Mouse (Mus musculus) monocyte, adult 2 months (primary cell): ENCODE results near the gene Slc34a3.

Source experiments
- DNase-seq, 2 experiments: peaks; one replicate each; pipeline ENCODE4 v3.0.0; 2022; ENCODE audit warnings: low spot score in 2 of 2, low read depth in 1 of 2

Slc34a3 gene

DNA sequence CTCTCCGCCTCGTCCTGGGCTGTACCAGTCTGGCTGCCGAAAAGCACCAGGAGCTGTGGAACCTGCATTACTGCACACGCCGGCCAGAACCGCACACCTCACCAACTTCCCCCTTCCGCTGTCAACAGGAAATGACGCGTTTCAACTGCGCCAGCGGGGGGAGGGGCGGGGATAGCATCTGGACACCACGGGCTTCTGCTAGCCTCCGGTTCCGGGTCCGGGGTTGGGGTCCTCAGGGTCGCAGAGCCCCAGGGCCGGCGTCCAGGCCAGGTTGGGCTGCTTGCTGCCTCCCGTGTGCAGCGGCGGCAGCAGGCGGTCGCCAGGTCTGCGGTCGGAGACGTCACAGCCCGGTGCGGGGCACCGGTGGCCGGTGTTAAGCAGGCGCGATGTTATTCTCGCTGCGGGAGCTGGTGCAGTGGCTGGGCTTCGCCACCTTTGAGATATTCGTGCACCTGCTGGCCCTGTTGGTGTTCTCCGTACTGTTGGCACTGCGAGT is 21.2 kb upstream of the Slc34a3 start, which contains the start of gene Tmem203:
Tmem203 (plus strand) TSS at position 156 of the 496 bp plus-strand sequence.
- DNase-seq: peak; percentile 63 to 77

- no peak for DNase-seq
Observed at GRCm38 (mm10) chr2:25252331-25252730, 18.2 kb upstream of the Slc34a3 start.

GRCm38 (mm10) chr2:25246183-25247072 is 12.3 kb upstream of the Slc34a3 start, which contains the start of gene AL732309.1:
Gene AL732309.1 (minus strand): TSS chr2:25246863.
- DNase-seq: no peak

DNA sequence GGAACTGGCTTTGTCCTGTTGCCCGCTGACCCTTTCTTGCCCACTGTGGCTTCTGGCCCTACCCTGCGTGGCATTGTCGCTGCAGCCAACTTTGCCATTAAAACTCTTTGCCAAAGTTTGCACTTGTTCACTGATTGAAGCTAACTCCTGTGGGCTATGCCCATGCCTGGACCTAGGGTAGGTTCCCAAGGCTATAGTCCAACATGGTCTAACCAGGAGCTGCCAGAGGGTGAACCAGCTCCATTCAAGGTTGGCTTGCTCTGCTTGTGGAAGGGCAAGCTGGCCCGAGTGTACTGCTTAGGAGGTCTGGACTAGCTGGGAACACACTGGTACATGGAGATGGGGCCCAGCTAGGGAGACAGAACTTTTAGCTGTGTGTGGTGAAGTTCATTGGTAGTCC is 10.0 kb upstream of the Slc34a3 start:
- DNase-seq: no peak

GRCm38 (mm10) chr2:25243342-25243741 is 9.2 kb upstream of the Slc34a3 start:
- DNase-seq: no peak

DNA sequence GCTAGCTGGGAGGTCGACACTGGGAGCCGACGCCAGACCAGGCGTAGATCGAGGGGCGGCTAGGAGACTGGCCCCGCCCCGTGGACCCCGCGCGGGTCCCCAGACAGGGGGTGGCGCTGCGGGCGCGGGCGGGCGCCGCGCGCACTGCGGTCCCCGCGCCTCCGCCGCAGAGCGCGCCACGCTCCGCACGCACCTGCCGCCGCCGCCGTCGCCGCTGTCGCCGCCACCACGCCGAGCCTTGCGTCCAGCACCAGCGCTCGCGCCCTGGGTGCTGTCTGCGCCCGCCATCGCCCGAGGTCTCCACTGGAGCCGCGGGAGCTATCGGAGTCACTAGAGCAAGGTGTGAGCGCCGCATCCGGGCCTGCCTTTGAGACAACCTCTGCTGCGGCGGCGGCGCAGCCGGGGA is 7.9 kb upstream of the Slc34a3 start, which contains the start of the genes Rnf208 and Cysrt1:
Rnf208 (plus strand) TSS at position 155 of the 406 bp plus-strand sequence.
Cysrt1 (minus strand) TSS at position 352 of the 406 bp plus-strand sequence.
- DNase-seq: no peak

- no peak for DNase-seq
Observed at GRCm38 (mm10) chr2:25241438-25241775, 7.2 kb upstream of the Slc34a3 start.

DNA sequence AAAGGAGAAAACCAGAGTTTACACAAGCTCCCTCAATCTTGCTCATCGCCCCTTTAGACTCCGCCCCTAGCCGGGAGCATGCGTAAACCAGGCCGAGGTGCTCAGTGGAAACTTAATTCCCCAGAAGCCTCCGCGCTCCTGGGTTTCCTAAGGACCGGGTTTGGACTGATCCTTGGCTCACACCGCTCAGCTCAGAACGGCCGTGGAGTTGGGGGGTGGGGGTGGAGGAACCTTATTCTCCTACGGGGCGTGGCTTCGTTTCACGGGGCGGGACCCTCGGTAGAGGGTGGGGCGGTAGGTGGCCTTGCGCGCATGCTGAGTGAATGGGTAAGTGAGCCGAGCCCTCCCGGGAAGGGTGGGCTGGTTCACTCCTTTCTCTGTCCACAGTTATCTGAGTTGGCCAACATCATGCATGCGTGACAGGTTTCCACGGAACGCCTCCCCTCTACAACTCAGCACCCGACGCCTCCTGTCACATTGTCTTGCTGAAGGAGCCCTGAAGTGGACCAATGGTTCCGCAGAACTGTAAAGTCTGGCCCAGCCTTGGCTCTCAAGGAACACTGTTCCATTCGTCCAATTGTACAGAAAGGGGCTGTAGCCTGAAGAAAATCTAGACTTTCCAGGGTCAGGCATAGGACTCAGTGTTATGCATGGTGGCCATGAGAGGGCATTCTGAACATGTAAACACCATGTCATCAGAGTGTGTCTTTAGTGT is 6.7 kb upstream of the Slc34a3 start:
- no peak for DNase-seq

DNA sequence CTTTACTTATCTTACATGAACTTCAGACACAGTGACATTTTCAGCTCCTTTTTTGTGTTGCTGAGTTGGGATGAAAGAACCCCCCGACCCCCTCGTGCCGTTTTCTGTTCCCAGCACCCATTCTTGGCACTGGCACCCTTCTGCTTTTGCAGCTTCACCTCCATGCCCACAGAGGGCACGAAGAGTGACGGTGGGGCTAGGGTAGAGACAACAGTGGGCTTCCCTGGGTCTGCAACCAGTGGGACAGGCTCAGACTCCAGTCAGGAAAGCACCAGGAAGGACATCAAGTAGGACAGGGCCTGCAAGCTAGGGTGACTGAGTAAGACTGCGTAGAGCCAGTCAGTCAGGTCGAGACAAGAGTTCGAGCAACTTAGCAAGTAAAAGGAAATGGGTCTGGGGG is 6.1 kb upstream of the Slc34a3 start:
- DNase-seq: no peak

DNA sequence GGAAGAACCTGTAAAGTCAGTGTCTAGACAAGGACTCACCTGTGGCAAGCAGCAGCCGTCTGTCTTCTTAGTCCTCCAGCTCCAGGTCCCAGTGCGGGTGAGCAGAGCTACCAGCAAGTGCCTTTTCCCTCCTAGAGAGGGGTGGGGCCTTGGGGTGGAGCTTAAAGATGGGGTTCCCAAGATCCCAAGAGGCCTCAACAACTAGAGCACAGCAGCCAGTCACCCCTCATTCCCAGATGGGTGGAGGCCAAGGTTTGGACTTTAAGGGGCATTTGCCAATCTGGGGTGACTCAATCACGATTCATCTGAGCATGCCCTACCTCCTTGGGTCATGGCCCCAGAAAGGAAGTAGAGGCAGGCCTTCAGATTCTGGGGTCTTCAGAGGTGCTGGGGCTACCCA is 5.6 kb upstream of the Slc34a3 start:
- DNase-seq: no peak

DNA sequence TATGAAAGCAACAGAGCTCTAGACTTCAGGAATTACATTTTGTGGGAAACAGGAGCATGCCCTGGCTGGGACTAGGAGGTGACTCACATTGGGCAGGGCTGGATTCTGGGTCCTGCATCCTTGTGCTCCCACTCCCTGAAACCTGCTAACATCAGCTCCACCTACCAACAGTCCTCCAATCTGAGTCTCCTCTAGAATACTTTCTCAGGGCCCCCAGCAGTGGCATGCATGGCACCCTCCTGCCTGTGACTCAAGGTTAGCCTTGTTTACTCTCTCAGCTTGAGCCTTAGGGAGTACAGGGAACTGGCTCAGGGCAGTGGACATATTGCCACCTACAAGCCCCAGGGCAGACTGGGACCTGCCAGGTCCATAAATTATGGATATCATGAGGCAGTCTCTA is 3.9 kb upstream of the Slc34a3 start:
- no peak for DNase-seq

DNA sequence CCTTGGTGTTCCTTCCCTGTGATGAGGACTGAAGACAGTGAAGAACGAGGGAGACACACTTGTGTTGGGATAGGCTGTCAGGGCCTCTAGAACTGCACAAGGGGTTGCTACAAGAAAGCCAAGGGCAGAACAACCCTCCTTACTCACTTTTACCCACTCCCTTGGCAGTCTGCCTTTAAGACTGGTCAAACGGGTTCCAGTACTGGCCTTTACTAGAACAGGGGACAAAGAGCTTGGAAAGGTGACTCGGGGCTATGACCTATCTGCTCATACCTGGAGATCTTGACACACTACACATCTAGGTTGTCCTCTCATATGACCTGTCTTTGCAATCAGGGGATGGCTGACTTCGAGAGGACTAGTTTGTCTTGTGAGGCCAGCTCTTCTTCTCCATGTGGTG is 3.4 kb upstream of the Slc34a3 start:
- no peak for DNase-seq

DNA sequence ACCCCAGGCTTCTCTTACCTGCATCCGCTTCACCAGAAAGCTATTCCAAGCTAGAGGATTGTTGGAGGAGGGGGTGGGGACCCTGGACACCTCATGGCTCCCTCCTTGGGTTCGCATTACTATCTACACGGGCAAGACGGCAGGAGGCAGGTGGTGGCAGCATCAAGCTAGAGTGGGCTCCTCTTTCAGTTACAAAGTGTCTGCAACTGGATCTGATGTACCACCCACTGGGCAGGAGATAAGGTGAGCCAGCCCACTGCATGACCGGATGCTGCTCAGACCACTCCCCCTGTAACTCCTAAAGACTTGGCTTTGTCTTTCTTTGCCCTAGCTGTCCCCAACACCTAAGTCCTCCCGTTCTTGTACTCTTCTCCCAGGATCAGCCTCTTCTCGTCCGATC is 2.5 kb upstream of the Slc34a3 start, which contains the start of gene Rnf224:
Rnf224 (minus strand) TSS at position 174 of the 400 bp plus-strand sequence.
- DNase-seq: no peak

DNA sequence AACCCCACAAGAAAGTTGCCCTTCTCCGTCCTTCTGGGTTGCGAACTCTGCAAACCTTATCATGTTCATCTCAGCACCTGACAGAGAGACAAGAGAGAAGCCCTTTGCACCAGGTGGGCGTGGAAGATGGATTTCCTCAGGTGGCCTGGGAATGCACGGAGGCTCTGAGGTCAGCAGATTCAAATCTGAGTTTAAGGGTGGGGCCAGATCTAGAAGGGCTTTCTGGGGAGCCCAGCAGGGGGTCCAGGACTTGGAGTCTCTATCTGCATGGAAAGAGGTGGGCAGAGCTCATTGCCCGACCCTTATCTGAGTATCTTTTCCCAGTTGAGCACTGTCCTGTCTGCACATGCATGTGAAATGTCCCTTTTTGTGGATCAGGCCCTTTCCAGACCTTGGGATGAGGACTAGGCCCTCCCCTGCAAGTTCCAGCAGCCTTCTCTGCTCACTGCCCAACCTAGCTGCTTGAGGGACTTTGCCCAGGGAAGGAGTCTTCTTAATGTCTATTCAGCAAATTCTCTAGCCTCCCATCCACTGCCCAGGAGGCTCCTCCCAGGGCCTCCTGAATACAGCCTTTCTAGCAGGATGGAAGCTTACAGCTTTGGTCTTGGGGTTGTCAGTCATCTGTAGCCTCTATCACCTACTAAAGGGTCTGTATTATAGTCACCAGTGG is 522 bp upstream of the Slc34a3 start:
- DNase-seq: no peak

- no peak for DNase-seq
Observed at GRCm38 (mm10) chr2:25233421-25233820, 743 bp downstream of the Slc34a3 start.

DNA sequence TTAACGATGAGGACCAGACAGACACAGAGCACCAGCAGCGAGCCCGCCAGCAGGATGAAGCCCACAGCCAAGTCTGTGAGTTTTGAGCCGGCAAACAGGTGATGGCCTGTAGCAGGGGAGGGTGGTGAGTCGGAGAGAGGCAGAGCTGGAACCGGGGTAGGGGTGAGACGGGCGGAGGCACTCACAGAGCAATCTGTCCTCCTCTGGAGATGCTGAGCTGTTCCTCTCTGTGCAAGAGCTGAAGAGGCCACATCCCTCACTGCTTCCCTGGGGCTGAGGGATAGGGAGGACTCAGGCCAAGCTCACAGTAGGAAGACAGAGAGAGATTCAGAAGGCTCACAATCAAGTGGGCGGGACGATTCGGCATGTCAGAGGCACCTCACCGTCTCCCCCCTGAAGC is 3.1 kb downstream of the Slc34a3 start:
- DNase-seq: no peak

- no peak for DNase-seq
Observed at GRCm38 (mm10) chr2:25230581-25230980, 3.6 kb downstream of the Slc34a3 start.

DNA sequence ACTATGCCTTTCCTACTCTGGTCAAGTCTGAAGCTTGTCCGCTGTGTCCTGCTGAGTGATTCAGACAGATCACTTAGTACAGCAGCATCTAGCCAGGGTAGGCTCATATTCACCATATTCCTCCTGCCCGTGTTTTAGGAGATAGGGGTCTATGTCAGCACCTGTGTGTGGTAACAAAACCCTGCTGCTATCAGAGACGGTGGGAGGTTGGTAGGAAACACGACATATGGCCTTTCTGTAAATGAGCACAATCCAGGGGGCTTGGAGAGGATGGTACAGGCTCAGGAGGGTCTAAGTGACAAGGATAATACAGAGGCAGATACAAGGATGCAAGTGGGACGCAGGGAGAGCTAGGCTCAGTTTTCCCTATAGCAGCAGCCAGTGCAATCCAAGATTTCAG is 4.6 kb downstream of the Slc34a3 start:
- DNase-seq: no peak

DNA sequence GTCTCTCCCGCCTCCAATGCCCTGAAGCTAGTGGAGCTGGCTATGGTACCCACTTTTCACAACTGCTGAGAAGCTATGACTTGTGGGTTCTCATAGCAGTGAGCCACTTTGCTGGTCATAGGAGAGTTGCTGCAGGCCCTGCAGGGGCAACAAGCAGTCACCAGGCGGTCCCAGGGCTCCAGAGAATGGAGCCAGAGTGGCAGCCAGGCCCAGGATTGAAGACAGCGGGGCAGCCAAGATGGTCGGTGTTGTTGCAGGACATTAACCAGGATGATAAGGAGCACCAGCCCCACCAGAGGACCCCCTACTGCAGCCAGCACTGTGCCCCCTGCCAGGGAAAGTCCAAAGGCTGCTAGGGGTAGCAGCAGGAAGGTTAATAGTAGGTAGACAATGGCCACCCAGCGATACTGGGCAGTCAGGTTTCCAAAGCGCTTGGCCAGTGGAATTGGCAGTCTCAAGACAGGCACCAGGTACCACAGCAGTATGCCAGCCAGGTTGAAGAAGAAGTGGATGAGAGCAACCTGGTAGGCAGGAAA is 5.1 kb downstream of the Slc34a3 start:
- DNase-seq: no peak

GRCm38 (mm10) chr2:25228431-25228889 is 5.7 kb downstream of the Slc34a3 start:
- peak; percentile 74 to 76 for DNase-seq

GRCm38 (mm10) chr2:25227406-25227805 is 6.8 kb downstream of the Slc34a3 start:
- no peak for DNase-seq
